Mouse (Mus musculus) mature B cell (primary cell): ENCODE measurements around the gene Me1.

ENCODE experiments used
- in situ Hi-C: fragments of 300-500 bp; cut with MboI; formaldehyde crosslinking; loops from 2 replicates; pipeline ENCODE4 v1.14.3; 2019

Me1 gene

GRCm38 (mm10) chr9:86695818-86696261, at the start of gene Me1:
Me1 (minus strand) TSS chr9:86695953.
- in situ Hi-C loops: no loop called here

GRCm38 (mm10) chr9:86744041-86744440, 48.3 kb upstream of the Me1 start:
- in situ Hi-C loops: no loop called here

- in situ Hi-C loops: no loop called here
Observed at GRCm38 (mm10) chr9:86742959-86743911, 47.5 kb upstream of the Me1 start, which contains the start of gene Prss35. Prss35 (plus strand) TSS chr9:86743649.

- in situ Hi-C loops: no loop called here
Observed at GRCm38 (mm10) chr9:86739971-86740370, 44.2 kb upstream of the Me1 start.

- in situ Hi-C loops: no loop called here
Observed at GRCm38 (mm10) chr9:86738801-86739200, 43.0 kb upstream of the Me1 start.

- in situ Hi-C loops: no loop called here
Observed at GRCm38 (mm10) chr9:86738067-86738466, 42.3 kb upstream of the Me1 start.

GRCm38 (mm10) chr9:86736991-86737390, 41.2 kb upstream of the Me1 start:
- in situ Hi-C loops: no loop called here

- in situ Hi-C loops: no loop called here
Observed at GRCm38 (mm10) chr9:86734795-86735194, 39.0 kb upstream of the Me1 start.

- in situ Hi-C loops: no loop called here
Observed at GRCm38 (mm10) chr9:86734357-86734756, 38.6 kb upstream of the Me1 start.

- in situ Hi-C loops: no loop called here
Observed at GRCm38 (mm10) chr9:86729811-86730210, 34.1 kb upstream of the Me1 start.

- in situ Hi-C loops: no loop called here
Observed at GRCm38 (mm10) chr9:86729084-86729483, 33.3 kb upstream of the Me1 start.

GRCm38 (mm10) chr9:86728214-86728814, 32.6 kb upstream of the Me1 start:
- in situ Hi-C loops: no loop called here

- in situ Hi-C loops: no loop called here
Observed at GRCm38 (mm10) chr9:86726381-86726720, 30.6 kb upstream of the Me1 start.

GRCm38 (mm10) chr9:86725604-86726380, 30.0 kb upstream of the Me1 start:
- in situ Hi-C loops: no loop called here

- in situ Hi-C loops: no loop called here
Observed at GRCm38 (mm10) chr9:86725066-86725465, 29.3 kb upstream of the Me1 start.

GRCm38 (mm10) chr9:86720794-86721193, 25.0 kb upstream of the Me1 start:
- in situ Hi-C loops: no loop called here

GRCm38 (mm10) chr9:86720227-86720626, 24.5 kb upstream of the Me1 start:
- in situ Hi-C loops: no loop called here

- in situ Hi-C loops: no loop called here
Observed at GRCm38 (mm10) chr9:86717119-86717518, 21.4 kb upstream of the Me1 start.

- in situ Hi-C loops: no loop called here
Observed at GRCm38 (mm10) chr9:86716540-86716939, 20.8 kb upstream of the Me1 start.

GRCm38 (mm10) chr9:86714089-86714488, 18.3 kb upstream of the Me1 start:
- in situ Hi-C loops: no loop called here

- in situ Hi-C loops: no loop called here
Observed at GRCm38 (mm10) chr9:86712648-86713047, 16.9 kb upstream of the Me1 start.

- in situ Hi-C loops: no loop called here
Observed at GRCm38 (mm10) chr9:86710091-86710634, 14.4 kb upstream of the Me1 start.
